Mouse (Mus musculus) embryonic facial prominence, embryonic 10.5 days (tissue): ENCODE data around the gene Cmas. TPM values are rescaled to one million over a fixed set of nuclear protein-coding genes. Genes with fewer than 3 reads are reported as not detected.

Experiments used
- DNase-seq: peaks from one replicate; pipeline ENCODE4 v3.0.0-alpha.2; 2017; ENCODE audit warnings: low spot score
- H3K27ac ChIP-seq: fragments of 300-500 bp; sonication (generic); replicated peaks from 2 replicates; pipeline ENCODE4 v1.5.1; 2016; ENCODE audit warnings: mild to moderate bottlenecking
- H3K27me3 ChIP-seq: fragments of 300-500 bp; sonication (generic); replicated peaks from 2 replicates; pipeline ENCODE4 v1.6.1; 2016; ENCODE audit warnings: low read depth, mild to moderate bottlenecking; ENCODE audit not compliant: poor library complexity, severe bottlenecking
- H3K36me3 ChIP-seq: fragments of 300-500 bp; sonication (generic); replicated peaks from 2 replicates; pipeline ENCODE4 v1.6.1; 2016; ENCODE audit warnings: mild to moderate bottlenecking, moderate library complexity
- H3K4me1 ChIP-seq: fragments of 300-500 bp; sonication (generic); 2 replicates; pipeline ENCODE4 v1.6.1; 2016
- H3K4me3 ChIP-seq: fragments of 300-500 bp; sonication (generic); 2 replicates; pipeline ENCODE4 v1.5.1; 2016; ENCODE audit warnings: mild to moderate bottlenecking, moderate library complexity
- H3K9me3 ChIP-seq: fragments of 300-500 bp; sonication (generic); 2 replicates; pipeline ENCODE4 v1.6.1; 2016; ENCODE audit warnings: mild to moderate bottlenecking
- WGBS: fragments of 180-500 bp; shearing (Covaris S2); methylation state at CpG from one replicate; pipeline ENCODE4 v1.1.7; 2016; 5-methylcytosine and 5-hydroxymethylcytosine counted together
- polyA plus RNA-seq: library from polyadenylated mRNA; unstranded; fragments of >200 nt; fragmentation: Nextera tagmentation; extraction: Ambion mirVana; gene quantifications from 2 replicates; pipeline ENCODE4 v1.2.1, GENCODE M21; 2016

Cmas gene
- polyA plus RNA-seq, 1 experiment from 2014 or later: 68.3 TPM

DNA sequence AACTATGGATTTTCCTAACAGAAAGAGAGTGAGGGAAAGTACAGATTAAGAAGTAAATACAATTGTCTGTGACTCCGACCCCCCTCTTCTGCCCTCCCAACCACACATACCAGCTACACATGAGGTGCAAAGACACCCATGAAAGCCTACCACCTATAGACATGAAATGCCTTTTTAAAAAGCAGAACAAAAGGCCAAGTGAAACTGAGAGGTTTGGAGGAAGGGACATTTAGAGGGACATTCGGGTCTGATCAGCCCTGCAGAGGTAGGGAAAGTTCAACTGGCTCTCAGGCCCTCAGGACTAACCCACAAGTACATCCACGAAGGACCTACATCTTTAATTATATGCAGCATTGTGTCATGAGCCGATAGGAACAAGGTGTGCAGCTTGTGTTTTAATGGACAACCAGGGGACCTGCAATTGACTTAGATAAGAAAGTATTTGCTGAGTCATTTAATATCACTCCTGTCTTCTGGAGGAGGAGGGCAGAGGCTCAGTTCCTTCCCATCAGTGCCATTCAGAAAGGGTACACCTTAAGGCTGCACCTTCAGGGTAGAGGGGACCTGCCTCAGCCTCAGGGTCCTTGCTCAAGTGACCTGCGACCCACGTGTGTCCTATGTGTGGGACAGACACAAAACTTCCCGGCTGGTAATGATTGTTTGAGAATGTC is 43.4 kb downstream of the Cmas start:
- 73% methylated on average over 7 of the region's 7 CpGs for WGBS
- no peak for DNase-seq
- Histone ChIP-seq H3K9me3 (no peaks in the 10 kb centered on the region), H3K36me3 (no peaks in the 10 kb centered on the region), H3K4me3 (no peak overlapping the region), H3K27me3 (peaks cover 8% of the 10 kb centered on the region; the same call in 1 of the 2 replicates), H3K4me1 (peaks cover 20% of the 10 kb centered on the region), H3K27ac (no peak overlapping the region)

DNA sequence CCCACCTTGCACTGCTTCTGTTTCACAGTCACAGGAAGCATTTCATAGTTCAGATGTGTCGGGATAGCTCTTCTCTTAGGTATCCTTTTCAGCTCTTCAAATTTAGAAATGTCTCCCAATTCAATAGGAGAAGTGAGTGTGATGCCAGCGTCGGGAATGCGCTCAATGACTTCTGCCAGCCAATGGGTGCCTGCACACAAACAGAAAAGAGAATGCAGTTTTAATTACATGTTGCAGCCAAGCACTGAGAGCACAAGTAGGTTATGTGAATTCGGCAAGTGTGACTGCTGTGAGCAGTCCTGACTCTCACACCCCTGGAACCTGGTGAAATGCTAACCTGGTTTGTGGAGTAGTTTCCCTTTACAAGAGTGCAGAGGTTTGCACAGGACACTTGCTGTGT is 45.2 kb downstream of the Cmas start:
- Histone ChIP-seq H3K27ac (no peak overlapping the region; the same call in 1 of the 2 replicates), H3K27me3 (peaks cover 8% of the 10 kb centered on the region; the same call in 1 of the 2 replicates), H3K4me1 (peaks cover 20% of the 10 kb centered on the region), H3K36me3 (no peaks in the 10 kb centered on the region), H3K9me3 (no peaks in the 10 kb centered on the region), H3K4me3 (no peak overlapping the region)
- 79% methylated on average over 5 of the region's 5 CpGs for WGBS
- DNase-seq: no peak

DNA sequence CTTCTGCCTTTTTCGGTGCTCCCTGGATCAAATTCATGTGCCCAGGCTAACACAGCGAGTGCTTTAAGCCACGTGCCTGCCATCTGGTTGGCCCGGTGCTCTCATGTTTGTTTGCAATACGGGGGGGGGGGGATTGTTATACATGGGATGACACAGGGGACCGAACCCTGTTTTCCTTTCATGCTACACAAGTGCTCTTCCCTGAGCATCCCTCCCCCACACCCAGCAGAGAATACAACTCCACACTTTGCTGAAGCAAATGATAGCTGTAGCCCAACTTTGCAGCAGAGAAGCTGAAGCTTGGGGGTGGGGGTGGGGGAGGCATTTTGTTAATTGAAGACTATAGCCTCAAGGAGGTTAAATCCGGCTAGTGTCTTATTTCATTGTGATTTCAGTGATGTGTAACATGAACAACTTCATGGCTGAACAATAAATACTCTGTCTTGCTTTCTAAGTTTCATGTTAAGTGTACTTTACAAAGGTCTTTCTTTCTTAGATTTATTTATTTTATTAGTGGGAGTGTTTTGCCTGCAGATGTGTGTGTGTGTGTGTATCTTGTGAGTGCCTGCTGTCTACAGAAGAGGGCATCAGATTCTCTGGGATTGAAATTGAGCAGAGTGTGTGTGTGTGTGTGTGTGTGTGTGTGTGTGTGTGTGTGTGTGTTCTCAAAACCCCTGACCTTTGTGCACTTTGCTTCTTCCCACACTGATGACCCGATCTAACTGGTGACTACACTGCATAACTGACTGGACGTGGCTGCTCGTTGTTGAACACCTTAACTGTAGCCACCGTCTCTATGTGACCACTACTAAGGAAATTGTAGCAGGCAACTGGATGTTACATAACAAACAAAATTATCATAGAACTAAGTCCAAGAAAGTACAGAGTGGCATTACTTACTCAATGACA is 46.4 kb downstream of the Cmas start:
- H3K36me3 ChIP-seq: no peaks in the 10 kb centered on the region
- 39% methylated on average over 11 of the region's 11 CpGs for WGBS
- no peak overlapping the region for H3K4me3 ChIP-seq
- no peaks in the 10 kb centered on the region for H3K9me3 ChIP-seq
- peak overlapping the region; percentile 51 for H3K27ac ChIP-seq
- peak; percentile 50 for DNase-seq
- peaks cover 20% of the 10 kb centered on the region for H3K4me1 ChIP-seq
- H3K27me3 ChIP-seq: peaks cover 8% of the 10 kb centered on the region; the same call in 1 of the 2 replicates

DNA sequence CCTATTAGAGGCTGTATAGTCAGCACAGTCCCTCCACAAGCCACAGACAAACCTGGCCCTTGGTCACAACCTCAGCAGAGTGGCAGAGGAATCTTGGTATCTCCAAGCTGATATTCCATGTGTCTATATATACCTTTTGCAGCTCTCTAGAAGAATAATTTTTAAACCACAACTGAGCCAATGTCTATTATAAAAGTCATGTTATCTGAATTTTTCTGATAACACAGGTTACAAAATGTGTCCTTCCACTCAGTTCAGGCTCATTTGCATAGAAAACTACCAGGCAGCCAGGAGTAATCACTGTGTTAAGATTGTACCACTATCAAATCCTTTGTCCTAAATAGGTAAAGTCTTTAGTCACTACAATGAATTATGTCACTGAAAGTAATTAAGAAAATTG is 47.9 kb downstream of the Cmas start, which contains the start of gene Sult6b2:
Gene Sult6b2, minus strand, starts transcription at position 101 of the 400 bp plus-strand sequence.
- DNase-seq: no peak
- Histone ChIP-seq H3K27me3 (peaks cover 8% of the 10 kb centered on the region; the same call in 1 of the 2 replicates), H3K4me1 (peaks cover 20% of the 10 kb centered on the region), H3K4me3 (no peak within 1 kb of the TSS), H3K27ac (no peak within 1 kb of the TSS), H3K36me3 (no peaks in the 10 kb centered on the region), H3K9me3 (no peaks in the 10 kb centered on the region)

DNA sequence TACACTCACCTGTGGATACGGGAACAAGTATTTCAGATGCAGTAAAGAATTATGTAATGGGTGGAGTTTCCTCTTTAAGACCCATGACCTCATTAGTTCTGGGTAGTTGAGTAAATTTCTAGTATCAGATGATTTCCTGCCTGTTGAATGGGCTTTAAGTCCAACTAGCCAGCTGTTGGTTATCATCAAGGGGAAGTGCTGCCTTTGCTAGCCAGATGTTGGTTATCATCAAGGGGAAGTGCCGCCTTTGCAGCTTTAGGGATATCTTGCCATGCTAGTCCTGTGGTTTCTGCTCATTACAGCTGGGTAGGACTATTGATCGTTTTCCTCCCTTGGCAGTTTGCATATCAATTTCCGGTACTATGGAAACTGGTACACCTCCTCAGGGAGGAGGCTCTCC is 49.8 kb downstream of the Cmas start:
- H3K4me1 ChIP-seq: peaks cover 19% of the 10 kb centered on the region
- WGBS: 78% methylated on average over 4 of the region's 4 CpGs
- no peaks in the 10 kb centered on the region for H3K36me3 ChIP-seq
- H3K27ac ChIP-seq: no peak overlapping the region
- H3K4me3 ChIP-seq: no peak overlapping the region
- H3K9me3 ChIP-seq: no peaks in the 10 kb centered on the region
- no peak for DNase-seq
- peaks cover 9% of the 10 kb centered on the region; the same call in 1 of the 2 replicates for H3K27me3 ChIP-seq

DNA sequence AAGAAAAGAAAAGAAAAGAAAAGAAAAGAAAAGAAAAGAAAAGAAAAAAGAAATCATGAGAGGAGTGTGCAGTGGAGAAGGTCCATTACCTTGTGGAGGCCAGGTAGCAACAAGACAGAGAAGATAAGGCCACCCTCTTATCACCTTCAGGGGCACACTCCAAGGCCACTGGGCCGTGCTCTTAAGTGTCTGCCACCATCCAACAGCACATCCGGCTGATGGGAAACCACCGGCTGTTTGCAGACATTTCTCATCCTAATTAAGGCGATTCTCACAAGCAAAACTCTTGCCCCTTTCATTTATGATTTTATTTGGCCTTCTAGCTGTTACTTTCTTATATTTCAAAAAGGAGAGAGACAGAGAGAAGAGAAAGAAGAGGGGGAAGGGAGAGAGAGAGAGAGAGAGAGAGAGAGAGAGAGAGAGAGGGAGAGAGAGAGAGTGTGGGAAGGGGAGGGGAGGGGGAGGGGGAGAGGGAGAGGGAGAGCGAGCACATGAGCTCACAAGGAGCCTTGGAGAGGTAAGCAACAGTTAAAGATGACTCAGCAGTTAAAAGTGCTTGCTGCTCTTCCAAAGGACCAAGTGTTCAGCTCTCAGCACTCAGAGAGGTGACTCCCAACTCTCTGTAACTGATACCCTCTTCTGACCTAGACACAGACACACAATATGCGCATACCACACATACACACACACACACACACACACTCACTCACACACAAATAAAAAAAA is 53.0 kb downstream of the Cmas start:
- Histone ChIP-seq H3K4me1 (0 out of 2 replicates have a peak, but pooled peaks cover 2% of the 10 kb centered on the region), H3K27me3 (peaks cover 15% of the 10 kb centered on the region), H3K4me3 (no peak overlapping the region), H3K36me3 (no peaks in the 10 kb centered on the region), H3K9me3 (no peaks in the 10 kb centered on the region), H3K27ac (no peak overlapping the region)
- no peak for DNase-seq
- WGBS: 44% methylated on average over 6 of the region's 6 CpGs

DNA sequence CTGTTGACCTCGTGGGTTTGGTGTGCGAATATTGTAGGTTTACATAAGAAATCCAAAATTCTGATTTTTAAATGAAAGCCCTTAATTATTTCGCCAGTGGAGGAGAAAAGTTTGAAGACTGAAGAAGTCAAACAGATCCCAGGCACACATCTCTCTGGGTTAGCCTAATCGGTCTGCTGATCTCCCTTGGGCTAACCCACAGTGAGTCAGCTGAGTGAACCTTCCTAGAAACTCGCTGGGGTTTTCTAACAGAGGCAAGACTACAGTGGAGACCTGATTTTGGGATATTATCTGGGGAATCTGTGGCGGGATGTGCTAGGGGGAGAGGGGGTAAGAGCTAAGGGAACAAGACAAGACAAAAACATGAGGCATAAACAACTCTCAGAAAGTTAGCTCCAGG is 53.8 kb downstream of the Cmas start:
- DNase-seq: no peak
- Histone ChIP-seq H3K36me3 (no peaks in the 10 kb centered on the region), H3K4me1 (0 out of 2 replicates have a peak, but pooled peaks cover 5% of the 10 kb centered on the region), H3K9me3 (no peaks in the 10 kb centered on the region), H3K27me3 (peaks cover 15% of the 10 kb centered on the region), H3K27ac (no peak overlapping the region), H3K4me3 (no peak overlapping the region)
- WGBS: 61% methylated on average over 6 of the region's 6 CpGs

DNA sequence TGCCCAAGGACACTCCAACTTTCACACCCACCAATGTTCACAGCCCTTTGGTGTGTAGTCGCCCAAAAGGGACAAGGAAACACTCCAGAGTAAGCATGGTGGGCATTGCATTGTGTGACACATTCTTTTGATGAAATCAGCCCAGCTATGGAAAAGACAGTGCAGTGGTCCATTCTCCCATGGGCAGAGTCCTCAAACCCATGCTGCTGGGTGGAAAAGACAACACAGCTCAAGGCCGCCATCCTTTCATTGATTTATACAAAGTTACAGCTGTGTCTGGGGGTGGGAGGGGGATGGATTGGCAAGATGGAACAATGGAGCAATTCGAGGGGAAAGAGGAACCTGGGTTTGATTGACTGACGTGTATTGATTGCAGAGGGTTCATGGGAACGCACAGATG is 56.5 kb downstream of the Cmas start:
- no peaks in the 10 kb centered on the region for H3K9me3 ChIP-seq
- DNase-seq: no peak
- H3K4me3 ChIP-seq: no peak overlapping the region
- no peaks in the 10 kb centered on the region for H3K36me3 ChIP-seq
- H3K4me1 ChIP-seq: 0 out of 2 replicates have a peak, but pooled peaks cover 5% of the 10 kb centered on the region
- H3K27ac ChIP-seq: no peak overlapping the region
- 67% methylated on average over 5 of the region's 5 CpGs for WGBS
- H3K27me3 ChIP-seq: peaks cover 15% of the 10 kb centered on the region

DNA sequence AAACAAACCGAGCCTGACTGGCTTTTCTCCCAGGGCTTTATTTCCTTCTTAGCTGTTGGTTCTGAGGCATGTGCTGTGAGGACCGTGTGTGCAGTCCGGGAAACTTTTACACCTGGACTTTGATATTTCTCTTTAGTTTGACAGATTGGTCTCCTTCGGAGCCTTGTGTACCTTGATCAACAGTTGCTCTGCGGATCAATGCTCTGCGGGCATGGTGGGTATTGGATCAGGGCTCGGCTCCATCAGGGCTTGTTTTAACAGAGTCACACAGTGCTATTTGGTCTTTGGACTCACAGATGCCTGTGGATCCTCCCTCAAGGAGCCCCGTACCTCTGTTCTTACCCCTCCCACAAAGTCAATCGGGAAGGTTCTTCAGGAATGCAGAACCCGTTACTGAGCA is 57.5 kb downstream of the Cmas start:
- 71% methylated on average over 10 of the region's 10 CpGs for WGBS
- 0 out of 2 replicates have a peak, but pooled peaks cover 5% of the 10 kb centered on the region for H3K4me1 ChIP-seq
- no peak for DNase-seq
- H3K4me3 ChIP-seq: peak overlapping the region; percentile 50
- H3K27ac ChIP-seq: no peak overlapping the region; the same call in 1 of the 2 replicates
- H3K36me3 ChIP-seq: no peaks in the 10 kb centered on the region
- peaks cover 15% of the 10 kb centered on the region for H3K27me3 ChIP-seq
- H3K9me3 ChIP-seq: no peaks in the 10 kb centered on the region

DNA sequence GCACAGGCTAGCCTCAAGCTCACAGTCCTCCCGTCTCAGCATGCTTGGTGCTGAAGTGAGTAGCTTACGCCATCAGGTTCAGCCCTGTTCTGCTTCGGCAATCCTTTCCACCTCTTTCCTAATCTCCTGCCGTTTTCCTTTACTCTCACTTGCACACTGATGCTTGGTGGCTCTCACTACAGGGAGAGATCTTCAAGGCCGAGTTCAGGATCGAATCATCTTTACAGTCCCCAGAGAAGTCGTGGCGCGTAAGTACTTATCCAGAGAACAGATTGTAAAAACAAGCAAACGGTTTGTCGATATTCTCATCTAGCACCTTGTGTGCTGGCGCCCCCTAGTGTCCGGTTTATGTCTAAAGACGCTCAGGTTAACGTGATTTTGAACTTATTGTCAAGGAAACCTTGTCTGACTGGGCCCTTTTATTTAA is 58.0 kb downstream of the Cmas start:
- 0 out of 2 replicates have a peak, but pooled peaks cover 5% of the 10 kb centered on the region for H3K4me1 ChIP-seq
- peak; percentile 89 for DNase-seq
- peak overlapping the region; percentile 52; the same call in 1 of the 2 replicates for H3K27ac ChIP-seq
- peak overlapping the region; percentile 50 for H3K4me3 ChIP-seq
- no peaks in the 10 kb centered on the region for H3K9me3 ChIP-seq
- H3K27me3 ChIP-seq: peaks cover 15% of the 10 kb centered on the region
- WGBS: 5% methylated on average over 15 of the region's 15 CpGs
- no peaks in the 10 kb centered on the region for H3K36me3 ChIP-seq

DNA sequence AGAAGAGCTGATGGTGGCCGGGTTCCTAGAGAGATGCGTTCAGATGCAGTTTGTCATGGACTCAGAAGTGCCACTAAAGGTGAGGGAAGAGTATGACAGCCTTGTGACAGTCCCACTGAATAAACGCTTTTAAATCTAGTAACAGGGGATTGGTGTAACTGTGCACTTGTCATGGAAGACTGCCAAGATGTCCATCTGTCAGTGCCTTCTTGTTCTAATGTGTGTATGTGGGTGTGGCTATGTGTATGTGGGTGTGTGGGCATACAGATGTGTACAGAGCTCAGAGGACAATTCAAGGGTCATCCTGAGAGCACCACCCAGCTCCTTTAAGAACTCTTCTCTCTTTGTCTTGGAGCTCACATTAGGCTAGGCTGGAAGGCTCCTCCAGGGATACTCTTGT is 59.0 kb downstream of the Cmas start:
- Histone ChIP-seq H3K27ac (no peak overlapping the region), H3K27me3 (peaks cover 15% of the 10 kb centered on the region), H3K9me3 (no peaks in the 10 kb centered on the region), H3K4me1 (0 out of 2 replicates have a peak, but pooled peaks cover 5% of the 10 kb centered on the region), H3K4me3 (no peak overlapping the region), H3K36me3 (no peaks in the 10 kb centered on the region)
- DNase-seq: no peak
- WGBS: 81% methylated on average over 3 of the region's 3 CpGs

DNA sequence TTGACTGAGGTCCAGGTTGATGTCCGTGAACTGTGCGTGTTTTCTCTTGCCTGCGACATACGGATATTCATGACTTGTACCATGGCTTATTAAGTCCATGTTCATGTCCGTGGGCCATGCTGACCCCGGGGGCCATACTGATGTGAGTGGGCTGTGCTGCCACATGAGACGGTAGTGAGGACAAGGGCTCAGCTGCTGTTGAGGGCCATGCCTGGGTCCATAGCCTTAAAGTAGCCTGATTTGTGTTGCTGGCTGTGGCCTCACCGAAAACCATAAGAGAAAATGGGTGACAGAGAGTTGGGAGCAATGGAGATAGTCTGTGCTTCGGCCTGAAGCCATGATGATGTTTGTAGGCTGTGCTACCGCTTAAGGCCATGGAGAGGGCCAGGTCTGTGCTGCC is 61.8 kb downstream of the Cmas start:
- H3K27ac ChIP-seq: no peak overlapping the region
- no peak overlapping the region for H3K4me3 ChIP-seq
- WGBS: 95% methylated on average over 10 of the region's 10 CpGs
- peaks cover 6% of the 10 kb centered on the region for H3K27me3 ChIP-seq
- H3K9me3 ChIP-seq: no peaks in the 10 kb centered on the region
- H3K36me3 ChIP-seq: no peaks in the 10 kb centered on the region
- DNase-seq: no peak
- H3K4me1 ChIP-seq: 0 out of 2 replicates have a peak, but pooled peaks cover 5% of the 10 kb centered on the region
